Mouse (Mus musculus): ENCODE measurements around the gene Fermt2.

- TF ChIP-seq CTCF (IDR thresholded peaks at IDR 0.05; ENCODE audit: low read depth) (no peak), EP300 (optimal IDR thresholded peaks at IDR 0.05) (no peak)
These were observed 22.0 kb downstream of the Fermt2 start for GRCm38 (mm10) chr14:45507923-45508322.

Measured in stomach, postnatal 0 days (tissue).